ENCODE assay signal across 11 mouse cellular contexts in the genomic region with DNA sequence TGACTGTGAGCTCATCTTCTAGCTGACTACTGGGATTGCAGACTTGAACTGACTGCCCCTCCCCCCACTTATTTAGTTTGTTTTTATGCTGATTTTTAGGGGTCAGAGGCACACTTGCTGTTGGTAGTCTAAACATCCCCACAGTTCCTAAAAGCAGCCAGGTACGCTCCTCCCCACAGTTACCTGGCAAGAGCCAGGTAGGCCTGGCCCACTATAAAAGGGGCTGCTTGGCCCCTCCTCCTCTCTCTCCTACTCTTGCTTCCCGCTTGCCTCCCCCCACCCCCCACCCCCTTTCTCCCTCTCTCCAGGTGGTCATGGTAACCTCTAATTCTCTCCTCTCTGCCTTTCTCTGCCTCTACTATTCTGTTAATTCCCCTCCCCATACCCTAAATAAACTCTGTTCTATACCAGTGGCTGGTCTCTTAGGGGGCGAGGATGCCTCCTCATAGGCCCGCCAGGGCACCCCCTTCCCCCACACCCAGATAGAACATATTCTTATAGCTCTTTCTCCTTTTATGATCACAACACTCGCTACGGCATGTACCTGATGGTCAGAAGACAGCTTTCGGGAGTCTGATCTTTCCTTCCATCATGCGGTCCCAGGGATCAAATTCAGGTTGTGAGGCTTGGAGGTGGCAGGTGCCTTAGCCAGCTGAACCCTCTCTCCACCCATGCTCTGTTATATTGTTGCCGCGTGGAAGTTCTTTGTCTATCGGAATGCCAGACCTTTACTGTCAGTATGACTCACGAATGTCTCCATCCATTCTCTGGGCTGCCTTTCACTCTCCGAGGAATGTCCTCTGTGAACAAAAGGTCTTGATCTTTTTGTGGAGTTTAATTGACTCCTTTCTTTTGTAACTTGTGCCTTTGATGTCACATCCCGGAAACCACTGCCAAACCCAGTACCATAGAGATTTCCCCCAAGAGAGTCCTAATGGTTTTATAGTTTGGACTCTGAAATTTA. TPM values are rescaled to one million over a fixed set of nuclear protein-coding genes. Genes with fewer than 3 reads are reported as not detected.
DNase-seq lines count a peak whose midpoint lies in the region; ATAC-seq lines count a peak whose summit lies in the region.
"Had no signal": no experiment of that assay in that cellular context is flagged by ENCODE, and none has a peak within 500 bp of the region (broad histone marks: within the 10 kb centered on the region; RNA-seq: fewer than 3 reads in every experiment).

No protein-coding gene starts in this region.

- H3K36me3 ChIP-seq in heart, embryonic 14.5 days (ENCODE audit: control insufficient read depth, insufficient read depth, low read length): peaks cover 13% of the 10 kb centered on the region
- H3K36me3 ChIP-seq in hindbrain, embryonic 14.5 days (replicated peaks; ENCODE audit: control insufficient read depth, insufficient read depth): peaks cover 14% of the 10 kb centered on the region; the same call in 1 of the 2 replicates

- intact Hi-C loops in heart, postnatal 25 days (cut with DNase I): no loop called here

- H3K4me3 ChIP-seq in heart, embryonic 14.5 days (ENCODE audit: control insufficient read depth in 1 of 2, insufficient read depth in 1 of 2, low read depth in 1 of 2, low read length in 2 of 2): no peak overlapping the region
- H3K4me3 ChIP-seq in hindbrain, embryonic 14.5 days (replicated peaks; ENCODE audit: low read length): no peak overlapping the region
- H3K4me3 ChIP-seq: liver, embryonic 15.5 days had no signal

- H3K4me1 ChIP-seq in heart, embryonic 14.5 days (ENCODE audit: control insufficient read depth in 2 of 2, insufficient read depth in 2 of 2, low read length in 2 of 2): peaks cover 23 to 47% of the 10 kb centered on the region in 2 experiments
- peaks cover 20% of the 10 kb centered on the region for H3K4me1 ChIP-seq in hindbrain, embryonic 14.5 days (replicated peaks; ENCODE audit: control insufficient read depth, insufficient read depth, low read length)
- H3K4me1 ChIP-seq: liver, embryonic 15.5 days had no signal

- whole genome bisulfite sequencing in heart, embryonic 14.5 days: 47% methylated on average over 14 of the region's 14 CpGs
- 10% methylated on average over 14 of the region's 14 CpGs for WGBS in hindbrain, embryonic 14.5 days

- DNase-seq in heart, postnatal 25 days (ENCODE audit: low spot score): no peak
- peak; percentile 65 for DNase-seq in embryo, embryonic 10.5 days (ENCODE audit: low spot score)
- DNase-seq in hindbrain, embryonic 14.5 days (ENCODE audit: low spot score): no peak
- peak; percentile 25 for DNase-seq in neural tube, embryonic 10.5 days (ENCODE audit: extremely low spot score, low spot score)
- DNase-seq in cerebellum, adult 18-20 months: no peak
- no peak for DNase-seq in urinary bladder, postnatal 36 days (ENCODE audit: low spot score in 2 of 2)
- DNase-seq in gastrocnemius, postnatal 10 days: no peak
- DNase-seq: cerebellum, adult 9-10 months; right cerebral cortex, postnatal 25 days had no signal

- H3K9ac ChIP-seq in heart, embryonic 14.5 days (ENCODE audit: low read length): no peak overlapping the region; the same call in 1 of the 2 replicates
- H3K9ac ChIP-seq in hindbrain, embryonic 14.5 days: peak overlapping the region; percentile 18; the same call in 1 of the 2 replicates
- H3K9ac ChIP-seq: liver, embryonic 15.5 days had no signal

- peak overlapping the region; percentile 53; a peak in 3 of 4 replicates for H3K27ac ChIP-seq in heart, embryonic 14.5 days (replicated peaks in 1 of 2; ENCODE audit: control insufficient read depth in 1 of 2, insufficient read depth in 1 of 2, low read depth in 2 of 2, low read length in 2 of 2)
- H3K27ac ChIP-seq in hindbrain, embryonic 14.5 days: peak overlapping the region; percentile 51
- H3K27ac ChIP-seq: liver, embryonic 15.5 days had no signal

- no peaks in the 10 kb centered on the region for H3K9me3 ChIP-seq in heart, embryonic 14.5 days (ENCODE audit: control insufficient read depth, low read length)
- H3K9me3 ChIP-seq in hindbrain, embryonic 14.5 days (ENCODE audit: control insufficient read depth, low read length): no peaks in the 10 kb centered on the region
- H3K9me3 ChIP-seq: liver, embryonic 15.5 days had no signal

- ATAC-seq in heart, embryonic 14.5 days (ENCODE audit: insufficient number of reproducible peaks, insufficient read depth, low FRiP score, low read depth): no peak
- no peak for ATAC-seq in hindbrain, embryonic 14.5 days (ENCODE audit: low FRiP score)

- H3K27me3 ChIP-seq in heart, embryonic 14.5 days (ENCODE audit: control insufficient read depth, insufficient read depth, low read length): no peaks in the 10 kb centered on the region
- no peaks in the 10 kb centered on the region for H3K27me3 ChIP-seq in hindbrain, embryonic 14.5 days (ENCODE audit: control insufficient read depth, insufficient read depth, low read length)
- H3K27me3 ChIP-seq: liver, embryonic 15.5 days had no signal

- peak overlapping the region; percentile 18 for H3K4me2 ChIP-seq in heart, embryonic 14.5 days (ENCODE audit: low read length)
- H3K4me2 ChIP-seq in hindbrain, embryonic 14.5 days (replicated peaks): peak overlapping the region; percentile 33
- H3K4me2 ChIP-seq: liver, embryonic 15.5 days had no signal

RNA-seq across cellular contexts. Expression of a gene that starts 8.7 kb away (rescaled TPM):
- polyA plus RNA-seq in heart, embryonic 14.5 days (2014; fragmentation: Nextera tagmentation; extraction: Ambion mirVana): 30.4 and 36.3 TPM in 2 replicates
- total RNA-seq in heart, postnatal 25 days (2021): 10 to 100 TPM; 20.1 to 20.3 TPM
- polyA plus RNA-seq in hindbrain, embryonic 14.5 days (2014; fragmentation: Nextera tagmentation; extraction: Ambion mirVana): 53.3 and 58.1 TPM in 2 replicates
- 10 to 100 TPM; 30.1 to 32.2 TPM for total RNA-seq in gastrocnemius, postnatal 10 days (2021)

RNA-seq across cellular contexts. Expression of a gene that starts 28.8 kb away (rescaled TPM):
- polyA plus RNA-seq in heart, embryonic 14.5 days (2014; fragmentation: Nextera tagmentation; extraction: Ambion mirVana): not detected in 2 replicates
- total RNA-seq in heart, postnatal 25 days (2021): not detected
- 0.58 and 0.94 TPM in 2 replicates for polyA plus RNA-seq in hindbrain, embryonic 14.5 days (2014; fragmentation: Nextera tagmentation; extraction: Ambion mirVana)
- total RNA-seq in gastrocnemius, postnatal 10 days (2021): not detected

RNA-seq across cellular contexts. Expression of a gene that starts 42.2 kb away (rescaled TPM):
- polyA plus RNA-seq in heart, embryonic 14.5 days (2014; fragmentation: Nextera tagmentation; extraction: Ambion mirVana): 4.2 and 6.7 TPM in 2 replicates
- 1 to 10 TPM; 2.9 to 5.1 TPM for total RNA-seq in heart, postnatal 25 days (2021)
- polyA plus RNA-seq in hindbrain, embryonic 14.5 days (2014; fragmentation: Nextera tagmentation; extraction: Ambion mirVana): 24.8 and 30.1 TPM in 2 replicates
- 10 to 100 TPM in 1 of 2 experiments, 1 to 10 TPM in 1; 6.8 to 11.2 TPM for total RNA-seq in gastrocnemius, postnatal 10 days (2021)

Comparison
In these comparisons a context has a peak if more than half of its experiments do, and no peak if none do; other contexts are left out.
1. DNase-seq: peak in embryo, embryonic 10.5 days (single experiment) and neural tube, embryonic 10.5 days (single experiment); none in heart, postnatal 25 days (single experiment), hindbrain, embryonic 14.5 days (single experiment), cerebellum, adult 18-20 months (0 of 2), urinary bladder, postnatal 36 days (0 of 2) and gastrocnemius, postnatal 10 days (single experiment).